Mouse (Mus musculus): ENCODE data around the gene Atf7ip. TPM values are rescaled to one million over a fixed set of nuclear protein-coding genes. Genes with fewer than 3 reads are reported as not detected.

The Atf7ip gene
- total and polyA plus RNA-seq, 3 experiments = 4.2 to 35.4 (median 29.7) TPM

- DNase-seq (ENCODE audit: extremely low read depth) = no peak
- no peak overlapping the region for H3K4me3 ChIP-seq (replicated peaks in 1 of 3; ENCODE audit: low read depth in 2 of 3, low read length in 2 of 3, poor library complexity in 1 of 3)
- no peak for TF ChIP-seq RCOR1 (conservative IDR thresholded peaks at IDR 0.05; ENCODE audit: low read depth, low read length)
- TF ChIP-seq NELFE (IDR thresholded peaks at IDR 0.05; ENCODE audit: low read depth, low read length) = no peak
- no peak for TF ChIP-seq CHD2 (IDR thresholded peaks at IDR 0.05; ENCODE audit: low read length)
- no peak for TF ChIP-seq KAT2A (IDR thresholded peaks at IDR 0.05; ENCODE audit: insufficient replicate concordance, low read length)
- no peak for TF ChIP-seq ZC3H11A (IDR thresholded peaks at IDR 0.05; ENCODE audit: low read depth, low read length)
- in situ Hi-C loops (cut with MboI; ENCODE audit: low pct_ligation_motif_present, low pct_unique_long_range_greater_than_20kb, low sequenced_read_pairs) = no loop called here
- no peaks in the 10 kb centered on the region for H3K27me3 ChIP-seq (replicated peaks)
- no peak overlapping the region for H3K9ac ChIP-seq (ENCODE audit: insufficient read depth, low read depth)
- H3K4me2 ChIP-seq (ENCODE audit: insufficient read depth, low read depth, poor library complexity, severe bottlenecking) = no peak overlapping the region
- H3K4me1 ChIP-seq (ENCODE audit: control insufficient read depth in 1 of 2, insufficient read depth in 2 of 2) = peaks cover 0 to 20% of the 10 kb centered on the region in 2 experiments; a peak in 2 of 4 replicates
- H3K79me2 ChIP-seq (replicated peaks; ENCODE audit: control insufficient read depth, extremely low read depth, insufficient read depth, poor library complexity, severe bottlenecking) = no peaks in the 10 kb centered on the region
- H3K9me3 ChIP-seq (replicated peaks; ENCODE audit: low read length) = peaks cover 6% of the 10 kb centered on the region
- H3K36me3 ChIP-seq (replicated peaks in 1 of 2; ENCODE audit: control insufficient read depth in 1 of 2, insufficient read depth in 1 of 2, low read length in 1 of 2) = no peaks in the 10 kb centered on the region
- no peak overlapping the region for H3K27ac ChIP-seq (ENCODE audit: insufficient read depth, low read depth)
- dilution Hi-C loops (cut with MboI; ENCODE audit: extremely low pct_ligation_motif_present, extremely low pct_unique_long_range_greater_than_20kb, low sequenced_read_pairs) = no loop called here
Observed at GRCm38 (mm10) chr6:136520361-136520760, 14.4 kb downstream of the Atf7ip start.

- Histone ChIP-seq H3K9me3 (replicated peaks; ENCODE audit: low read length) (peaks cover 6% of the 10 kb centered on the region), H3K79me2 (replicated peaks; ENCODE audit: control insufficient read depth, extremely low read depth, insufficient read depth, poor library complexity, severe bottlenecking) (no peaks in the 10 kb centered on the region), H3K4me3 (replicated peaks in 1 of 3; ENCODE audit: low read depth in 2 of 3, low read length in 2 of 3, poor library complexity in 1 of 3) (no peak overlapping the region), H3K36me3 (replicated peaks in 1 of 2; ENCODE audit: control insufficient read depth in 1 of 2, insufficient read depth in 1 of 2, low read length in 1 of 2) (no peaks in the 10 kb centered on the region), H3K4me1 (ENCODE audit: control insufficient read depth in 1 of 2, insufficient read depth in 2 of 2) (peaks cover 0 to 11% of the 10 kb centered on the region in 2 experiments; a peak in 2 of 4 replicates), H3K9ac (ENCODE audit: insufficient read depth, low read depth) (no peak overlapping the region), H3K27ac (ENCODE audit: insufficient read depth, low read depth) (no peak overlapping the region), H3K4me2 (ENCODE audit: insufficient read depth, low read depth, poor library complexity, severe bottlenecking) (no peak overlapping the region), H3K27me3 (replicated peaks) (no peaks in the 10 kb centered on the region)
- no peak for DNase-seq (ENCODE audit: extremely low read depth)
- in situ Hi-C loops (cut with MboI; ENCODE audit: low pct_ligation_motif_present, low pct_unique_long_range_greater_than_20kb, low sequenced_read_pairs) = no loop called here
- no peak for TF ChIP-seq RAD21 (IDR thresholded peaks at IDR 0.05; ENCODE audit: low read depth, low read length)
- dilution Hi-C loops (cut with MboI; ENCODE audit: extremely low pct_ligation_motif_present, extremely low pct_unique_long_range_greater_than_20kb, low sequenced_read_pairs) = no loop called here
Observed at GRCm38 (mm10) chr6:136521681-136522080, 15.7 kb downstream of the Atf7ip start.

- dilution Hi-C loops (cut with MboI; ENCODE audit: extremely low pct_ligation_motif_present, extremely low pct_unique_long_range_greater_than_20kb, low sequenced_read_pairs) = no loop called here
Observed at GRCm38 (mm10) chr6:136522658-136523057, 16.7 kb downstream of the Atf7ip start.

More at GRCm38 (mm10) chr6:136522658-136523057, 16.7 kb downstream of the Atf7ip start:
- no peak overlapping the region for H3K4me3 ChIP-seq (replicated peaks in 1 of 3; ENCODE audit: low read depth in 2 of 3, low read length in 2 of 3, poor library complexity in 1 of 3)
- H3K27ac ChIP-seq (ENCODE audit: insufficient read depth, low read depth) = no peak overlapping the region; the same call in 1 of the 2 replicates
- H3K36me3 ChIP-seq (replicated peaks in 1 of 2; ENCODE audit: control insufficient read depth in 1 of 2, insufficient read depth in 1 of 2, low read length in 1 of 2) = no peaks in the 10 kb centered on the region
- no peak for TF ChIP-seq NRF1 (IDR thresholded peaks at IDR 0.05; ENCODE audit: low read depth, low read length)
- no peak for TF ChIP-seq PAX5 (IDR thresholded peaks at IDR 0.05; ENCODE audit: low read length)
- no peak for TF ChIP-seq JUND (conservative IDR thresholded peaks at IDR 0.05; ENCODE audit: low read depth, low read length)
- no peak for TF ChIP-seq SMC3 (IDR thresholded peaks at IDR 0.05; ENCODE audit: low read depth, low read length)
- TF ChIP-seq ELF1 (IDR thresholded peaks at IDR 0.05; ENCODE audit: low read depth, low read length) = no peak
- TF ChIP-seq TBP (conservative IDR thresholded peaks at IDR 0.05; ENCODE audit: low read depth, low read length) = no peak
- no peak for TF ChIP-seq RCOR1 (conservative IDR thresholded peaks at IDR 0.05; ENCODE audit: low read depth, low read length)
- TF ChIP-seq ZC3H11A (IDR thresholded peaks at IDR 0.05; ENCODE audit: low read depth, low read length) = no peak
- no peak for TF ChIP-seq MAFK (IDR thresholded peaks at IDR 0.05; ENCODE audit: insufficient replicate concordance, low read length)
- TF ChIP-seq SIN3A (IDR thresholded peaks at IDR 0.05; ENCODE audit: low read length) = no peak
- no peak for TF ChIP-seq HCFC1 (IDR thresholded peaks at IDR 0.05; ENCODE audit: low read depth, low read length)
- TF ChIP-seq MAZ (IDR thresholded peaks at IDR 0.05; ENCODE audit: low read depth, low read length) = no peak
- no peak for TF ChIP-seq TCF12 (IDR thresholded peaks at IDR 0.05; ENCODE audit: low read depth, low read length)
- TF ChIP-seq CHD1 (IDR thresholded peaks at IDR 0.05; ENCODE audit: low read depth, low read length) = no peak
- no peak for TF ChIP-seq MXI1 (IDR thresholded peaks at IDR 0.05; ENCODE audit: low read depth, low read length)
- TF ChIP-seq MAX (IDR thresholded peaks at IDR 0.05; ENCODE audit: low read length) = no peak
- TF ChIP-seq IRF4 (IDR thresholded peaks at IDR 0.05; ENCODE audit: low read depth, low read length) = no peak
- TF ChIP-seq UBTF (IDR thresholded peaks at IDR 0.05; ENCODE audit: low read depth, low read length) = no peak
- no peak for TF ChIP-seq USF2 (conservative IDR thresholded peaks at IDR 0.05; ENCODE audit: low read depth, low read length)
- TF ChIP-seq KAT2A (IDR thresholded peaks at IDR 0.05; ENCODE audit: insufficient replicate concordance, low read length) = no peak
- no peak overlapping the region for H3K4me2 ChIP-seq (ENCODE audit: insufficient read depth, low read depth, poor library complexity, severe bottlenecking)
- no peaks in the 10 kb centered on the region for H3K79me2 ChIP-seq (replicated peaks; ENCODE audit: control insufficient read depth, extremely low read depth, insufficient read depth, poor library complexity, severe bottlenecking)
- H3K9me3 ChIP-seq (replicated peaks; ENCODE audit: low read length) = peaks cover 6% of the 10 kb centered on the region
- in situ Hi-C loops (cut with MboI; ENCODE audit: low pct_ligation_motif_present, low pct_unique_long_range_greater_than_20kb, low sequenced_read_pairs) = no loop called here
- DNase-seq (ENCODE audit: extremely low read depth) = no peak
- H3K9ac ChIP-seq (ENCODE audit: insufficient read depth, low read depth) = no peak overlapping the region
- peaks cover 0 to under 1% of the 10 kb centered on the region in 2 experiments; a peak in 1 of 4 replicates for H3K4me1 ChIP-seq (ENCODE audit: control insufficient read depth in 1 of 2, insufficient read depth in 2 of 2)
- no peaks in the 10 kb centered on the region for H3K27me3 ChIP-seq (replicated peaks)
